Mouse (Mus musculus) myocyte (in vitro differentiated cells): ENCODE data around the gene Rpl3. TPM values are rescaled to one million over a fixed set of nuclear protein-coding genes. Genes with fewer than 3 reads are reported as not detected.

ENCODE experiments used
- H3K27me3 ChIP-seq: one replicate; pipeline ENCODE4 v1.6.1; 2011; ENCODE audit not compliant: control insufficient read depth, insufficient read depth, insufficient read length
- H3K36me3 ChIP-seq: one replicate; pipeline ENCODE4 v1.6.1; 2011; ENCODE audit not compliant: control insufficient read depth, insufficient read depth
- H3K4me2 ChIP-seq: one replicate; pipeline ENCODE4 v1.6.1; 2011; ENCODE audit warnings: low read depth, control low read depth
- H3K4me3 ChIP-seq: one replicate; pipeline ENCODE4 v1.5.1; 2011; ENCODE audit warnings: mild to moderate bottlenecking, control low read depth, moderate library complexity
- H3K79me2 ChIP-seq: one replicate; pipeline ENCODE4 v1.6.1; 2011; ENCODE audit not compliant: control insufficient read depth, insufficient read depth
- H3ac ChIP-seq: one replicate; pipeline ENCODE4 v1.6.1; 2011; ENCODE audit not compliant: control insufficient read depth, insufficient read length
- CEBPB ChIP-seq: IDR thresholded peaks from 2 replicates; pipeline ENCODE4 v1.6.1; 2011; ENCODE audit warnings: mild to moderate bottlenecking, moderate library complexity; ENCODE audit not compliant: poor library complexity, insufficient read depth, severe bottlenecking
- E2F4 ChIP-seq: IDR thresholded peaks from one replicate; pipeline ENCODE4 v1.6.1; 2011; ENCODE audit warnings: mild to moderate bottlenecking, control low read depth, moderate library complexity; ENCODE audit not compliant: insufficient read depth
- MAX ChIP-seq: IDR thresholded peaks from one replicate; pipeline ENCODE4 v1.6.1; 2011; ENCODE audit warnings: low read depth, mild to moderate bottlenecking, control low read depth
- MYOD1 ChIP-seq, 3 experiments: IDR thresholded peaks; one replicate each; pipeline ENCODE4 v1.6.1; 2011; ENCODE audit warnings: control low read depth in 2 of 3, low read depth in 2 of 3, mild to moderate bottlenecking in 2 of 3, moderate library complexity in 1 of 3; ENCODE audit not compliant: insufficient read length in 2 of 3, control insufficient read depth in 1 of 3
- MYOG ChIP-seq, 3 experiments: IDR thresholded peaks; one replicate each; pipeline ENCODE4 v1.6.1; 2011; ENCODE audit warnings: control low read depth in 2 of 3, low read depth in 2 of 3, mild to moderate bottlenecking in 2 of 3; ENCODE audit not compliant: insufficient read length in 2 of 3, control insufficient read depth in 1 of 3, insufficient read depth in 1 of 3
- POLR2A ChIP-seq: IDR thresholded peaks from one replicate; pipeline ENCODE4 v1.6.1; 2011; ENCODE audit warnings: low read depth, mild to moderate bottlenecking, control low read depth, moderate library complexity; ENCODE audit not compliant: insufficient read length
- POLR2AphosphoS2 ChIP-seq: IDR thresholded peaks from one replicate; pipeline ENCODE4 v1.6.1; 2011; ENCODE audit warnings: low read depth, control low read depth; ENCODE audit not compliant: insufficient read length
- REST ChIP-seq: IDR thresholded peaks from one replicate; pipeline ENCODE4 v1.6.1; 2011; ENCODE audit warnings: mild to moderate bottlenecking, control low read depth, moderate library complexity; ENCODE audit not compliant: insufficient read depth, insufficient read length
- SRF ChIP-seq: IDR thresholded peaks from one replicate; pipeline ENCODE4 v1.6.1; 2011; ENCODE audit warnings: low read depth; ENCODE audit not compliant: control insufficient read depth, insufficient read length
- TCF12 ChIP-seq: IDR thresholded peaks from one replicate; pipeline ENCODE4 v1.6.1; 2011; ENCODE audit warnings: mild to moderate bottlenecking, control low read depth; ENCODE audit not compliant: poor library complexity, insufficient read depth, severe bottlenecking
- TCF3 ChIP-seq: IDR thresholded peaks from one replicate; pipeline ENCODE4 v1.6.1; 2011; ENCODE audit warnings: low read depth, control low read depth; ENCODE audit not compliant: insufficient read length
- USF1 ChIP-seq: IDR thresholded peaks from one replicate; pipeline ENCODE4 v1.6.1; 2011; ENCODE audit warnings: low read depth, mild to moderate bottlenecking, control low read depth, moderate library complexity
- polyA plus RNA-seq: library from polyadenylated mRNA; unstranded; fragments of >200 nt; fragmentation: generic; extraction: Trizol; gene quantifications from one replicate; pipeline ENCODE4 v1.2.1, GENCODE M21; 2012; ENCODE audit warnings: missing spikeins

The Rpl3 gene
- polyA plus RNA-seq, 1 experiment: 1,089 TPM

- H3K79me2 ChIP-seq: no peaks in the 10 kb centered on the region
- no peaks in the 10 kb centered on the region for H3K36me3 ChIP-seq
- TF ChIP-seq POLR2A: no peak
- TF ChIP-seq MYOG (IDR thresholded peaks at IDR 0.05; ENCODE audit: control insufficient read depth in 1 of 3, insufficient read depth in 1 of 3, insufficient read length in 2 of 3, low read depth in 2 of 3): no peak
- no peak for TF ChIP-seq SRF
- no peak for TF ChIP-seq TCF3
- TF ChIP-seq USF1: no peak
- no peak for TF ChIP-seq TCF12
- TF ChIP-seq POLR2AphosphoS2: no peak
- peak overlapping the region; percentile 94 for H3K4me2 ChIP-seq
- H3K4me3 ChIP-seq: peak overlapping the region; percentile 22
- H3K27me3 ChIP-seq: no peaks in the 10 kb centered on the region
- H3ac ChIP-seq: no peak overlapping the region
Observed at GRCm38 (mm10) chr15:80092041-80092441, 373 bp upstream of the Rpl3 start.

- peak overlapping the region; percentile 2 for H3ac ChIP-seq
- H3K79me2 ChIP-seq: no peaks in the 10 kb centered on the region
- H3K36me3 ChIP-seq: no peaks in the 10 kb centered on the region
- peak overlapping the region; percentile 22 for H3K4me3 ChIP-seq
- TF ChIP-seq E2F4 (no peak), MYOG (IDR thresholded peaks at IDR 0.05; ENCODE audit: control insufficient read depth in 1 of 3, insufficient read depth in 1 of 3, insufficient read length in 2 of 3, low read depth in 2 of 3) (no peak), USF1 (no peak), TCF12 (no peak), REST (no peak), TCF3 (no peak), CEBPB (no peak), MYOD1 (IDR thresholded peaks at IDR 0.05; ENCODE audit: control insufficient read depth in 1 of 3, insufficient read length in 2 of 3, low read depth in 2 of 3) (no peak), SRF (no peak), POLR2A (no peak), MAX (no peak), POLR2AphosphoS2 (no peak)
- no peaks in the 10 kb centered on the region for H3K27me3 ChIP-seq
- H3K4me2 ChIP-seq: peak overlapping the region; percentile 94
Observed at GRCm38 (mm10) chr15:80090741-80091120, 937 bp downstream of the Rpl3 start.

GRCm38 (mm10) chr15:80090155-80090554 lies 1.5 kb downstream of the Rpl3 start:
- no peaks in the 10 kb centered on the region for H3K79me2 ChIP-seq
- peak overlapping the region; percentile 22 for H3K4me3 ChIP-seq
- H3K36me3 ChIP-seq: no peaks in the 10 kb centered on the region
- TF ChIP-seq POLR2AphosphoS2: no peak
- no peak for TF ChIP-seq CEBPB
- no peak for TF ChIP-seq MYOG (IDR thresholded peaks at IDR 0.05; ENCODE audit: control insufficient read depth in 1 of 3, insufficient read depth in 1 of 3, insufficient read length in 2 of 3, low read depth in 2 of 3)
- no peak for TF ChIP-seq MAX
- no peak for TF ChIP-seq MYOD1 (IDR thresholded peaks at IDR 0.05; ENCODE audit: control insufficient read depth in 1 of 3, insufficient read length in 2 of 3, low read depth in 2 of 3)
- no peak for TF ChIP-seq POLR2A
- no peak for TF ChIP-seq SRF
- TF ChIP-seq TCF3: no peak
- no peak for TF ChIP-seq USF1
- no peak for TF ChIP-seq REST
- no peak for TF ChIP-seq TCF12
- TF ChIP-seq E2F4: no peak
- H3K4me2 ChIP-seq: no peak overlapping the region
- H3ac ChIP-seq: no peak overlapping the region
- no peaks in the 10 kb centered on the region for H3K27me3 ChIP-seq

GRCm38 (mm10) chr15:80088637-80089036 lies 3.0 kb downstream of the Rpl3 start:
- TF ChIP-seq CEBPB (no peak), MYOD1 (IDR thresholded peaks at IDR 0.05; ENCODE audit: control insufficient read depth in 1 of 3, insufficient read length in 2 of 3, low read depth in 2 of 3) (peak in 1 of 3 experiments; percentile 20)
- H3K27me3 ChIP-seq: no peaks in the 10 kb centered on the region

GRCm38 (mm10) chr15:80087406-80088012 lies 4.2 kb downstream of the Rpl3 start:
- H3K36me3 ChIP-seq: no peaks in the 10 kb centered on the region
- H3K4me3 ChIP-seq: no peak overlapping the region
- TF ChIP-seq POLR2AphosphoS2 (no peak), MYOG (IDR thresholded peaks at IDR 0.05; ENCODE audit: control insufficient read depth in 1 of 3, insufficient read depth in 1 of 3, insufficient read length in 2 of 3, low read depth in 2 of 3) (no peak), CEBPB (no peak), SRF (no peak), TCF12 (no peak), REST (no peak), MAX (no peak)
- H3K4me2 ChIP-seq: no peak overlapping the region
- H3K27me3 ChIP-seq: no peaks in the 10 kb centered on the region
- H3K79me2 ChIP-seq: peaks cover 7% of the 10 kb centered on the region
- no peak overlapping the region for H3ac ChIP-seq

More at GRCm38 (mm10) chr15:80088637-80089036, 3.0 kb downstream of the Rpl3 start:
- Histone ChIP-seq H3K4me3 (no peak overlapping the region), H3K36me3 (no peaks in the 10 kb centered on the region), H3ac (no peak overlapping the region), H3K79me2 (no peaks in the 10 kb centered on the region), H3K4me2 (no peak overlapping the region)
